ENCODE assay signal across 23 mouse cellular contexts in the genomic region with DNA sequence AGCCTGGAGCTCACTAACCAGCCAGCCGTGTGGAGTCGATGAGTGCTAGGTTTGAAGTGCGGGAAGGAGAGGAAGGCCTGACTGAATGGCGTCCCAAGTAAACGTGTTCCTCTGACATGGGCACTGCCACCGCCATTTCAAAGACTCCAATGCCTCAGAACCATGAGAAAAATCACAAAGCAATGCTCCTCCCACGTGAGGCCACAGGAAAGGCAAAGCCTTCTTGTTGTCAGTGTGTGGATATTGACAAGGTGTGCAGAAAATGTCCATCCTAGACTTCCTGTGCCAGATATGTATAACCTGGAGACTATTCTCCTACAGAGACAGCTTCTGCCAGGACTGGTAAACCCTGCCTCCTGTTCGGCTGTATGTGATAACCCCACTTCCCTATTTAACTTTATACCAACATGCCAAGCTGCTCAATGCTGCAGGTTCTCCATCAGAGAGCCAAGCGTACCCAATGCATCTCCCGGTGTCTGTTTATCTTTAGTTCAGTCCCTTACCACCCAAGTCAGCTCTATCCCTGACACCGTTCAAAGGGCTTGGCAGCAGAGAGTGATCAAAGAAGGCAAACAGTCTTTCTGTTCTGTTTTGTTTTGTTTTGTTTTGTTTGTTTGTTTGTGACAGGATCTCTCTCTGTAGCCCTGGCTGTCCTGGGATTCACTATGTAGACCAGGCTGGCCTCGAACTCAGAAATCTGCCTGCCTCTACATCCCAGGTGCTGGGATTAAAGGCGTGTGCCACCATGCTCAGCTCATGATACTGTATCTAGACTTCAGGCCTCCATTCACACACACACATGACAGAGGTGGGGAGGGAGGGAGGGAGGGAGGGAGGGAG.
DNase-seq lines count a peak whose midpoint lies in the region; TF ChIP-seq lines count a peak whose summit lies in the region.
"Had no signal": no experiment of that assay in that cellular context is flagged by ENCODE, and none has a peak within 500 bp of the region (broad histone marks: within the 10 kb centered on the region; RNA-seq: fewer than 3 reads in every experiment).

No protein-coding gene starts in this region.

- no peak for TF ChIP-seq POLR2A in CH12.LX (IDR thresholded peaks at IDR 0.05; ENCODE audit: low read depth, low read length)

- peaks cover 31 to 86% of the 10 kb centered on the region in 2 experiments for H3K4me1 ChIP-seq in CH12.LX (ENCODE audit: control insufficient read depth in 1 of 2, insufficient read depth in 2 of 2)
- H3K4me1 ChIP-seq: forebrain, embryonic 15.5 days; midbrain, embryonic 15.5 days had no signal

- DNase-seq in CH12.LX (ENCODE audit: extremely low read depth), result no peak
- peak; percentile 70 for DNase-seq in MEL-GATA-1-ER (ENCODE audit: extremely low read depth, low read depth)
- peak; percentile 65 for DNase-seq in induced T-regulatory cell, adult 2 months (ENCODE audit: low read depth)
- DNase-seq in naive thymus-derived CD4-positive, alpha-beta T cell, adult 2 months (ENCODE audit: low read depth), result peak; percentile 53
- DNase-seq in frontal cortex, postnatal 36 days (ENCODE audit: low spot score in 2 of 2), result no peak
- DNase-seq in embryo, embryonic 10 days (ENCODE audit: low spot score), result no peak
- no peak for DNase-seq in thymus, adult 18-20 months
- DNase-seq: adrenal gland, postnatal 10 days; cerebellum, adult 8-10 months; gastrocnemius, postnatal 25 days; kidney, adult 11 months; kidney, postnatal 36 days; liver, embryonic 13.5 days; lung, adult 2 months; lung, postnatal 14 days; thymus, postnatal 4 days had no signal

- H3K36me3 ChIP-seq in CH12.LX (replicated peaks in 1 of 2; ENCODE audit: control insufficient read depth in 1 of 2, insufficient read depth in 1 of 2, low read length in 1 of 2), result no peaks in the 10 kb centered on the region
- H3K36me3 ChIP-seq: embryonic facial prominence, embryonic 10.5 days; forebrain, embryonic 15.5 days; hindbrain, embryonic 10.5 days; kidney, embryonic 15.5 days; liver, embryonic 13.5 days; midbrain, embryonic 15.5 days; neural tube, embryonic 13.5 days had no signal

- TF ChIP-seq RAD21 in CH12.LX (IDR thresholded peaks at IDR 0.05; ENCODE audit: low read depth, low read length), result no peak

- H3K27ac ChIP-seq in CH12.LX (ENCODE audit: insufficient read depth, low read depth), result peak overlapping the region; percentile 53
- H3K27ac ChIP-seq: embryonic facial prominence, embryonic 10.5 days; forebrain, embryonic 15.5 days; hindbrain, embryonic 10.5 days; hindbrain, postnatal 0 days; liver, embryonic 13.5 days; midbrain, embryonic 15.5 days; neural tube, embryonic 13.5 days had no signal

- H3K79me2 ChIP-seq in CH12.LX (replicated peaks; ENCODE audit: control insufficient read depth, extremely low read depth, insufficient read depth, poor library complexity, severe bottlenecking), result no peaks in the 10 kb centered on the region

- H3K4me2 ChIP-seq in CH12.LX (ENCODE audit: insufficient read depth, low read depth, poor library complexity, severe bottlenecking), result no peak overlapping the region
- H3K4me2 ChIP-seq: forebrain, embryonic 15.5 days; kidney, embryonic 15.5 days; liver, embryonic 13.5 days; midbrain, embryonic 15.5 days; neural tube, embryonic 13.5 days had no signal

- TF ChIP-seq CTCF in CH12.LX (conservative IDR thresholded peaks at IDR 0.05 in 1 of 2, IDR thresholded peaks at IDR 0.05 in 1 of 2; ENCODE audit: low read depth in 2 of 2, low read length in 2 of 2), result no peak

- H3K27me3 ChIP-seq in CH12.LX (replicated peaks), result no peaks in the 10 kb centered on the region
- H3K27me3 ChIP-seq: forebrain, embryonic 15.5 days; kidney, embryonic 15.5 days; liver, embryonic 13.5 days; midbrain, embryonic 15.5 days; neural tube, embryonic 13.5 days had no signal

- in situ Hi-C loops in CH12.LX (cut with MboI; ENCODE audit: low pct_ligation_motif_present, low pct_unique_long_range_greater_than_20kb, low sequenced_read_pairs), result no loop called here

- no peak overlapping the region for H3K9ac ChIP-seq in CH12.LX (ENCODE audit: insufficient read depth, low read depth)
- H3K9ac ChIP-seq: forebrain, embryonic 15.5 days; kidney, embryonic 15.5 days; liver, embryonic 13.5 days; midbrain, embryonic 15.5 days; neural tube, embryonic 13.5 days had no signal

- TF ChIP-seq EP300 in CH12.LX (IDR thresholded peaks at IDR 0.05; ENCODE audit: low read length), result no peak

- no peak overlapping the region for H3K4me3 ChIP-seq in CH12.LX (replicated peaks in 1 of 3; ENCODE audit: low read depth in 2 of 3, low read length in 2 of 3, poor library complexity in 1 of 3)
- H3K4me3 ChIP-seq: embryonic facial prominence, embryonic 10.5 days; forebrain, embryonic 15.5 days; hindbrain, embryonic 10.5 days; kidney, embryonic 15.5 days; liver, embryonic 13.5 days; midbrain, embryonic 15.5 days; neural tube, embryonic 13.5 days had no signal

- dilution Hi-C loops in CH12.LX (cut with MboI; ENCODE audit: extremely low pct_ligation_motif_present, extremely low pct_unique_long_range_greater_than_20kb, low sequenced_read_pairs), result no loop called here

- no peaks in the 10 kb centered on the region for H3K9me3 ChIP-seq in CH12.LX (replicated peaks; ENCODE audit: low read length)
- H3K9me3 ChIP-seq: embryonic facial prominence, embryonic 10.5 days; forebrain, embryonic 15.5 days; hindbrain, embryonic 10.5 days; kidney, embryonic 15.5 days; liver, embryonic 13.5 days; midbrain, embryonic 15.5 days; neural tube, embryonic 13.5 days had no signal

TF ChIP-seq in CH12.LX, 34 proteins besides CTCF, POLR2A, EP300 and RAD21:
- no peak for TF ChIP-seq TBP (conservative IDR thresholded peaks at IDR 0.05; ENCODE audit: low read depth, low read length)
- TF ChIP-seq SMC3 (IDR thresholded peaks at IDR 0.05; ENCODE audit: low read depth, low read length), result no peak
- no peak for TF ChIP-seq IRF4 (IDR thresholded peaks at IDR 0.05; ENCODE audit: low read depth, low read length)
- TF ChIP-seq USF2 (conservative IDR thresholded peaks at IDR 0.05; ENCODE audit: low read depth, low read length), result no peak
- no peak for TF ChIP-seq MAFK (IDR thresholded peaks at IDR 0.05; ENCODE audit: insufficient replicate concordance, low read length)
- no peak for TF ChIP-seq E2F4 (IDR thresholded peaks at IDR 0.05; ENCODE audit: insufficient replicate concordance, low read depth, low read length)
- no peak for TF ChIP-seq MXI1 (IDR thresholded peaks at IDR 0.05; ENCODE audit: low read depth, low read length)
- no peak for TF ChIP-seq JUN (IDR thresholded peaks at IDR 0.05; ENCODE audit: insufficient read depth, low read depth, low read length)
- TF ChIP-seq BHLHE40 (IDR thresholded peaks at IDR 0.05; ENCODE audit: low read depth, low read length), result no peak
- TF ChIP-seq CHD2 (IDR thresholded peaks at IDR 0.05; ENCODE audit: low read length), result no peak
- no peak for TF ChIP-seq JUND (conservative IDR thresholded peaks at IDR 0.05; ENCODE audit: low read depth, low read length)
- no peak for TF ChIP-seq HCFC1 (IDR thresholded peaks at IDR 0.05; ENCODE audit: low read depth, low read length)
- TF ChIP-seq ZKSCAN1 (IDR thresholded peaks at IDR 0.05; ENCODE audit: borderline replicate concordance, low read depth, low read length), result no peak
- no peak for TF ChIP-seq SIN3A (IDR thresholded peaks at IDR 0.05; ENCODE audit: low read length)
- TF ChIP-seq UBTF (IDR thresholded peaks at IDR 0.05; ENCODE audit: low read depth, low read length), result no peak
- no peak for TF ChIP-seq MAX (IDR thresholded peaks at IDR 0.05; ENCODE audit: low read length)

Comparison
In these comparisons a context has a peak if more than half of its experiments do, and no peak if none do; other contexts are left out.
1. DNase-seq: peak in MEL-GATA-1-ER (single experiment), induced T-regulatory cell, adult 2 months (single experiment) and naive thymus-derived CD4-positive, alpha-beta T cell, adult 2 months (single experiment); none in CH12.LX (single experiment), frontal cortex, postnatal 36 days (0 of 2), embryo, embryonic 10 days (single experiment) and thymus, adult 18-20 months (0 of 2).